Mouse (Mus musculus) c-Kit-negative CD71-positive TER-119-positive erythroid progenitor cells, embryonic 14.5 days (primary cell): ENCODE measurements around the gene Wdr20.

Experiments used
- DNase-seq: peaks from one replicate; pipeline ENCODE4 v3.0.0-alpha.2; 2013; ENCODE audit warnings: low read depth, low spot score

Wdr20 gene

DNA sequence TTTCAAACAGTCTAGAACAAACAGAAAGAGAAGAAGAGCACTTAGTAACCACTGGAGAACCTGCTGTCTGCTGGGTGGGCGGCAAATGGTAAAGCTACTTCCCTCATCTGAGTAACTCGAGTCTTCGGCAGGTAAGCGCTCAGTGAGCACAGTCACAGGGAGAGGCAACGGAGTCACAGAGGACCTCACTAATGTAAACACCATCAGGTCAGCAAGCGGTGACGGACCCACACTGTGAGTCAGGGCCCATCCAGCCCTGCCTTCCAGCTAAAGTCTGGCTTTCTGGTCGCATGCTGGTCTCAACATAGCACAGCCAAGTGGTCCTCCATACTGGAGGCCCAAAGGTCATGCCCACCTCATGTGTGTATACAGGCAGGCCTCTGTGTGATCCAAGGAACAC is 81.6 kb downstream of the Wdr20 start:
- DNase-seq, result no peak

DNA sequence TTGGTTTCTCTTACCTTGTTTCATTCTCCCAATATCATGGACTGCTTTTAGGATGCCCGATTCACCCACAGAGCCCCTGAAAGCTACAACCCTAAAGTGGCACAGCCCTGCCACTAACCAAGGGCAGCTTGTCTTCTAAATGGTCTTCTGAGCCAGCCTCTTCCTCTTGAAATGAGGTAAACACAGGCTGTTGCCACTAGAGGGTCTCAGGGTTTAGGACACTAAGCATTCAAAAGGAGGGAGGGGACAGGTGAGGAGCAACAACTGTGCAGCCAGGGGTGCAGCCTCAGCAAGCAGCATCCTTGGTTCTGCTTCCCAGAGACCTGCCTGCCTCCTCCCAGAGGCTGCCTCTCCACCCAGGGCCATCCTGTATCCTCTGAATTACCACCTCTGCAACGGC is 84.0 kb downstream of the Wdr20 start:
- DNase-seq, result no peak

DNA sequence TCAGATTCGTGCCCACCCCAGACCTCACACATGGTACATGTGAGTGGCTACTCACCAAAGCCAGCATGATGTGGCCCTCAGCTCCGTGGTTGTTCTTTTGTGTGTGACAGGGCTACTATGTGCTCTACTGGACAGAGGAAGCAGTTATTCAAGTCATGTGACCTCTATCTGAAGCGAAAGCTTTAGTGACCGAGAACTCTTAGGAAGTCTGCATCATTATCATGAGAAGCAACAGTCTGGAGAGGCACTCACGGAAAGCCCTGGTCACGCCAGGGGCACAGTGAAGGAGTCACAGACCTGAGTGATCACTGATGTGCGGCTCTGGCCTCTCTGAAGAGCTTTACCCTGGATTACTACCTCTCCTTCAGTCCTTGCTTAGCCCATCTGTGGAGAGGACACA is 84.6 kb downstream of the Wdr20 start:
- DNase-seq, result no peak

DNA sequence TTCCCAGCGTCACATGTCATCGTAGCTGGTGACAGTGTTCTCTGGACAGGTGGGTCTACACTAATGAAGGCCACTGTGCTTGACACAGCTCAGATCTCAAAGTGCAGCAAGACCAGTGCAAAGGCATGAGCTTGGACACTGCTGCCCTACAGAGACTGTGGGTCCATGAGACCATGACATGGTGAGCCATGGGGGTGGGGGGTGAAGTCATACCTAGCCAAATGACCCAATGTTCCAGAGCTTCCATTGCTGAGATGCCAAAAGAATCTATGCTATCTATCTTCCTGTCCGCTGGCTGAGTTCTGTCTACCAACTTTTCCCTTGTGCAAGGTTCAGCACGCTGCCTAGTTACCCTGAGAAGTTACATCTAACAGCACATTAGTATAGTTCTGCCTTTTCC is 91.2 kb downstream of the Wdr20 start:
- DNase-seq, result no peak

DNA sequence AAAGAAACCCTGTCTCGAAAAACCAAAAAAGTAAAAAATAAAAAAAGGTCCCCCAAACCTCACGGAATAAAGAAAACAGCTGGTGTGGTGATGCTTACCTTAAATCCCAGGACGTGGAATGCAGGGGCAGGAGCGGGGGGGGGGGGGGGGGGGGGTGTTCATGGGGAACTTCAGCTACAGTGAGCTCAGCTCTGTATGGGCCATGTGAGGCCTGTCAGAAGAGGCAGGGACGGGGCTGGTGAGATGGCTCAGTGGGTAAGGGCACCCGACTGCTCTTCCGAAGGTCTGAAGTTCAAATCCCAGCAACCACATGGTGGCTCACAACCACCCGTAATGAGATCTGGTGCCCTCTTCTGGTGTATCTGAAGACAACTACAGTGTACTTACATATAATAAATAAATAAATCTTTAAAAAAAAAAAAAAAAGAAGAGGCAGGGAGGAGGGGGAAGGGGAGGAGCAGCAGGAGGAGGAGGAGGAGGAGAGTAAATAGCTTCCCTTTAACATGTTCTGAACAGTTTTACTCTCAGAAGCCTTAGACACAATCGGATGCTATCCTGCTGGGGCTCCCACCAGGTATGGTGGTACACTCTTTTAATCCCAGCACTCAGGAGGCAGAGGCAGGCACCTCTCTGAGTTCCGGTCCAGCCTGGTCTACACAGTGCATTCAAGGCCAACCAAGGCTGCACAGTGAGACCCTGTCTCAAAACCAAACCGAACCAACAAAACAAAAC is 92.7 kb downstream of the Wdr20 start:
- no peak for DNase-seq

DNA sequence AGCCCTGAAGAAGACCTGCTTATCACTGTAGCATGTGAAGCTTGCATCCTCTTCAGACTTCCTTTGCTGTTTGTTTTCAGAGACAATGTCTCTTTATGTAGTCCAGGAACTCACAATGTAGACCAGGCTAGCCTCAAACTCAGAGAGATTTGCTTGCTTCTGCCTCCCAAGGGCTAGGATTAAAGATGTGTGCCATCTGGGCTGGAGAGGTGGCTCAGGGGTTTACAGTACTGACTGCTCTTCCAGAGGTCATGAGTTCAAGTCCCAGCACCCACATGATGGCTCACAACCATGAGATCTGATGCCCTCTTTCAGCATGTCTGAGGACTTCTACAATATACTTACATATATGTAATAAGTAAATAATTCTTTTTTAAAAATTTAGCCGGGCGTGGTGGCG is 97.4 kb downstream of the Wdr20 start:
- no peak for DNase-seq

DNA sequence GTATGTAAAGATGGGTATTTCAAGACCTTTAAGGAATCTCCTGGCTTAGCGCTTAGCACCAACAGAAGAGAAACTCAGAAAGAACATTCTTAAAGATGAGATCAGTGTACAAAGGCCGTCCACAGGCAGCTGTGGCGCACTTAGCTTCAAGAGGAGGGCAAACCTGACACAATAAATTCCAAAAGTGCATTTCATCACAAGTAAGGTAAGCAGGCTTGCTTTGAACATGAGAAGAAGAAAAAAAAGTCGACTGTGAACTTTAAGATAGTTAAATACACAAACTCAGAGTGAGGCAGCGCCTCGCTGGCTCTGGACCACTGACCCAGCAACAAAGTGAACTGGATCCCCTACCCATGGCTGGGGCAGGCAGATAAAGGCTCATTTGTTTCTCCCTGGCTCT is 99.0 kb downstream of the Wdr20 start:
- no peak for DNase-seq

DNA sequence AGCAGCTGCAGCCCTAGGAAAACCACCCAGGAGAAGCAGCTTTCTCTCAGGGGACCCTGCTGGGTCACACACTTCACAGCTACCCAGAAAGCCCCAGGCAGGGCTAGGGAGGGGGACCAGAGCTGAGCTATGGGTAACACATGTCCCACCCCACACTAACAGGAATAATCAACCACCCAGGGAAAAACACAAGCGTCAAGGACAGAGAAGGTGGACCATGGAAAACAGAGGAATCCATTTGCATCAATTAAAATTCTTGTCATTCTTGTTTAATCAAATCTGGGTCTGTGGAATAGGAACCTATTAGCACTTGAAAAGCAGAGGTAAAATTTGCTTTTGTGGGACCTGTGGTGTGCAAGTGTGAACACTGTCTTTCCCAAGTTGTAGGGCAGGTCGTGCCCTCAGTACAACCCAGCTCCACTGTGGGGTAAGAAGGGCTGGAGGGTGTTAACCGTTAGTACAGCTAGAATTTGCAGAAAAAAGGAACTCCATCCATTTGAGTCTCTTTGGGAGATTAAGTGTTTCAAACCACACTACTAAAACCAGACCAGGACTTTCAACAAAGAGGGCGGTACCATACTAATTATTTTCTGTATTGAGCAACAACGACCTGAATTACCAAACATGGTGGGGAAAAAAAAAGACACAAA is 99.6 kb downstream of the Wdr20 start:
- DNase-seq, result no peak

DNA sequence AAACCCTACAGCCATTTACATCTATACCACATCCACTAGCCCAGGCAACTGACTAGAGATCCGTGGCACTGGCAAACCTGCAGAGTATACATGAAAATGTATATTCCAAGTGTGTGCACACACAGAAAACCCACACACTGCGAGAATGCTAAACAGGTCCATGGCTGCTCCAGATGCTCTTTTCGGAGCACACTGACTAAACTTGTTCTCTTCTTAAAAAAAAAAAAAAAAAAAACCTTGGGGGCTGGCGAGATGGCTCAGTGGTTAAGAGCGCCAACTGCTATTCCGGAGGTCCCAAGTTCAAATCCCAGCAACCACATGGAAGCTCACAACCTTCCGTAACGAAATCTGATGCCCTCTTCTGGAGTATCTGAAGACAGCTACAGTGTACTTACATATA is 100.1 kb downstream of the Wdr20 start:
- DNase-seq, result no peak

DNA sequence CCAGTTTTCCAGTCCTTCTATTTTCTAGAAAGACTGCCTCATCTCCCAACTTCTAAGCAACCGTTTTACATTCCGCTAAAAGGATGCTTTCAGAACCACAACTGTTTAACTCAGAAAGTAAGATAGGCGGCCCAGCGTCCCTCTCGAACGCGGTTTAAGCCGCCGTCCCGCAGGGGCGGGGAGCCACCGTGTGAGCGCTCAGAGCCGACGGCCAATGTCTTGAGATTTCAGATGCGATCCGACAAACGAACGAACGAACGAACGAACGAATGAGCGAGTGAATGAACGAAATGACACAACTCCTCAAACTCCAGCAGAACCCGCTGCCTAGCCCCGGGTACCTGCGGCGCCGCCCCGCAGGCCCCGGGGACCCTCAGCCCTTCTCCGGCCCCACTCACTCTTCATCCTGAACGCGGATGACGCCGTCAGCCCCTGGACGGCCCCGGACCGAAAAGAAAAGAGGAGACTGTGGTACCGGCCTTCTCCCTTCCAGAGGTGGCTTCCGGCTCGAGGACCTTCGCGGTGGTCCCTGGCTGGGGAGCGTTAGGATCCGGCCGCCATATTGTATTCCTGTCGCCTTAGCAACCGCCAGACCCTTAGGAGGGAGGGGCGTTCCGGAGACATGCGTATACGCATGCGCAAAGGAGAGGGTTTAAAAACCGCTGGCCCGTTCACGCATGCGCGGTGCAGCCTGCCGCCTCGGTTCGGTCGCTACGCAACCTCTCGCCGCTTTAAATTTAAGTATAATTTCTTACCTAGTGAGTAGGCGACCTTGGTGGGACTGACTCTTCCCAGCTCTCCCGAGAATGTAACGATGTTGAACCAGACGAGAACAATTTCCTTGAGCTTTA is 102.8 kb downstream of the Wdr20 start, which contains the start of gene Mok:
TSS of gene Mok (minus strand) at position 592 of the 851 bp plus-strand sequence.
- DNase-seq, result peak; percentile 86

DNA sequence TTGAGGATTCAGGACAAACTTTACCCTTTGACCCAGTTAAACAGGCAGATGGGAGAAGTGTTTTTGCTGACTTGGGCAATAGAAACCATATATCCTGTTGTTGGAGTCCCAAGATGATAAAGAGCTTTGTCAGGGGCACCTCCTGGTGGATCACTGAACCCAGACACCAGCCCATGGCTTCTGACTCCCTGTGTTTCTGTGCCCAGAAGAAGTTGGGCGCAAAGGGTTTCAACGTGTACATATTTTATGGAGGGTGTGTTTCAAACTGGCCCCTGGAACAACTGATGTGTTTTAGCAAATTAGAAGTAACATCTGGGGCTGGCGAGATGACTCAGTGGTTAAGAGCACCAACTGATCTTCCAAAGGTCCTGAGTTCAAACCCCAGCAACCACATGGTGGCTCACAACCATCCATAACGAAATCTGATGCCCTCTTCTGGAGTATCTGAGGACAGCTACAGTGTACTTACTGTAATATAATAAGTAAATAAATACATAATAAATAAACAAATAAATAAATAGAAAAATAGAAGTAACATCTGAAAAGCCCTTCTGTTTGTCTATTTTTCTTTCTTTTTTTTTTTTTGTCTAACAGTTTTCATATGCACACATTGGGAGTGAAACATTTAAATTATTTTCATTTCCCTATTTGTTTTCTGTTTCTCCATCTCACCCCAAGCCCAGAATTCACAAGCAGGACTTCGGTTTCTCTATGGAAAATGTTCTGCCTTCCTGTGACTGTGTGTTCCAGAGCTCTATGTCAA is 104.2 kb downstream of the Wdr20 start:
- DNase-seq, result no peak

DNA sequence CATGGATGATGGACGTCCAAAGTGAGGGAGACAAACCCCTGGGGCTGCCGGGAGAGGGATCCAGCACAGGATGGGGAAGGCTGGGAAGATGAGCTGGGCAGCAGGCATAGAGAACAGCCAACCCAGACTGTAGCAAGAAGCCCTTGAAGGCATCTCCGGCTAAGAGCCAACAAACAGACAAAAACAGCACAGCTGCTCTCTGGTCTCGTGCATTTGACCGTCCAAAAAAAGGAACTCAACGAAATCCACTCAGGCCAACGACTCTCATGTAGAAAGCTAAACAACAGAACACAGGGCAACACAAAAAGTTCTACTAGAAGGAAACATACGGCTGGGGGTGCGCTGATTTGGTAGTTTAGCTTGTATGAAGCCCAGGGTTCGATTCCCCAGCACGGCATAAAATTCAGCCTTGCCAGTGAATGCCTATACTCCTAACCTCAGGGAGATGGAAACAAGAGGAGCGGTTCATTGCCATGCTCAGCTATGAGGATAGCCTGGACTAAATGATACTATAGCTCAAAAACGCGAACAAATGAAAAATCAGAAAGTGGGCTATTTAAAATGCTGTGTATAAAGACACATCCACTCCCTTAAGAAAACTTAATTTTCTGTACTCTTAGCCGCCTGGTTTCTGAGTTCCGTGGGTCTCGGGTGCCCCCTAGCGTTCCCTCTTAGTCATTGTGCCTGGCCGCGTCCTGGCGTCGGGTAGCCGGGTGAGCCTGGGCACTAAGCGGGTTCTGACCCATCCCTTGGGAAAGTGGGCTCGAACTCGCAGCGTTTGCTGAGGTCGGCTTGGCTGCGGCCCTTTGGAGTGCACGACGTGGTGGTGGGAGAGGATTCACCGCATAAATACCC is 105.7 kb downstream of the Wdr20 start:
- DNase-seq, result peak; percentile 80

DNA sequence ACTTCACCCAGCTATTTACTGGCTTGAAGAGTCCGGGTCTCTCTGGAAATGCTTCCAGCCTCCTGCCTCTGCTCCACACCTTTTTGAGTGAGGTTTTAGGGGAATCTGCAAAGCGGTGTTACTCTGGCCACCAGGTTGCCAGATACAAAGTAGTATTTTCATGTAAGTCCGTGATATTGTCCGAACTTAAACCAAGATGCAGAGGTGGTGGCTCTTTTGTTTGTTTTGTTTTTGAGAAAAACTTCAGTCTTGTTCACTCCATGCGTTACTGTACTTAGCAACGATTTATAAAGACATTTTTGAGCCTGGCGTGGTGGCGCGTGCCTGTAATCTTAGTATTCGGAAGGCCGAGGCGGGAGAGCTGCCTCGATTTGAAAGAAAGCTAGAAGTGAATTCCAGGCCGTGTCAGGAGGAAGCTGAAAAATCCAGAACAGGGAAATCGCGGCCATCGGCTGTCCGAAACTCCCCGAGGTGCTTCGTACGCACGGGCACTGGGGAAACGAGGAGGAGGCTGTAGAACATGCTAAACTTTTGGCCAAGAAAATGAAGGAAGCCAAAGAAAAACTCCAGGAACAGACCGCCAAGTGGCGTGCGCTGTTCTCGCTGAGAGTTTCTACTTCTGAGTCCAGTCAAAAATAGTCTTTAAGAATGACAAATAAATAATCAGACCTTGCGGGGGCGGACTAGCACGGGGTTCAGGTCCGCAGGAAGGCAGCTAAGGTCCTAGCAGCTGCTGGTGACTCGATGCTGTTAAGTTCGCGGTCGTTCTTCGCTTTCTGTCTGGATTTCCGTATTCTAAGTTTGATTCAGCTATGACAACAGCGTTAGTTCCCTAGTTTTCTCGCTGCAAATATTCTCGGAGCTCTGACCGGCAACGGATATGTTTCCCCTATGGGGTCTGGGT is 106.7 kb downstream of the Wdr20 start:
- DNase-seq, result peak; percentile 33

DNA sequence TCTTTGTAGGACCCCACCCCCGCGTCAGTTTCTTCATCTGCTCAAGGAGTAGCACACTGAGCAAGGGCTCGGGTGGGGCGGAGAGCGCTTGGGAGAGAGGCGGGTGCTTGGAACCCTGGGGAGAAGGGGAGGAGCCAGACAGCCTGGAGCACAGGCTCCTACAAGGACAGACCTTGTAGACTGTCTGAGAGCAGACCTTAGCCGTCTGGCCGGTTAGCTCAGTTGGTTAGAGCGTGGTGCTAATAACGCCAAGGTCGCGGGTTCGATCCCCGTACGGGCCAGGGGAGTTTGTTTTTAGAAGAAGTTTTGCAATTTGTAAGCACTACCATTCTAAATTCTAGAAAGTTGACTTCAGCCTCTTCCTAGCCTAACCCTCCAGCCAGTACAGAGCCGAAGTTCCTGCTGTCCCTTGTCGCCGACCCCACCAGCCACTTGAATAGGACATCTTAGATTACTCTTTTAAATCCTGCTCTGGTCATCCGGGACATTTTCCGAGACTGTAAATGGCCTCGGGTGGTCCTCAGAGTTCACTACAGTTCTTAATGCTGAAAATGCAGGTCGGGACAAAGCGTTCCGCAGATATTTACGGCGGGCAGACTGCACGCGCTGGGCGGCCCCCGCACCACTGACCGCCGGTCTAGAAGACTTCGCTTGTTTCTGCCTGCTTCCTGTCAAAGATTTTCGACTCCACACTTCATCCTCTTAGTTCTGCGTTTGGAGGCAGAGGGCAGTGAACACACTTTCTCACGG is 107.6 kb downstream of the Wdr20 start:
- peak; percentile 96 for DNase-seq

DNA sequence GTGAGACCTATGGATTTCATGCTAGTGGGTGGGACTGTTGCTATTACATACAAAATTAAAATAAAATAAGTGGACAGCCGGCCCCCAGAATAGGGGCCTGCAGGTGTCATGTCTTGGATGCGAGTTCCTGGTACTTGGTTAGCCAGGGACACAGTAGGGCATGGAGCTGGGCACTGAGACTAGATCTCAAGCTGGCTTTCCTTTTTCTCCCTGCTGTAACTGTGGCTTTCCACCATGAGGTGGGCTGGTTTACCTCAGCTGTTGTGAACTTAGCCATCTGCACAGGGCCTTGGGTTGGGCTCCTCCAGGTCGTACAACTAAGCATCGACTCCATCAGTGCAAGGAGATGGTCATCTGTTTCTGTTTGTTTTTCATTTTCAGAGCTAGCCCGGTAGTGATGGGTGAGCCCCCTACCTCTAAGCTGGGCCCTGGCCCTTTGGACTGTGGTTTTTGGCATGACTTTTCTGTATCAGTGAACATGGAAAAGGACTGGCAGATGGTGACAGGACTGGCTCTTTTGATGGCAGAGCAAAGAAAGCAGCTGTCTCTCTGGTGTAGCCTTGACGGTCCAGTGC is 108.5 kb downstream of the Wdr20 start:
- DNase-seq, result no peak

DNA sequence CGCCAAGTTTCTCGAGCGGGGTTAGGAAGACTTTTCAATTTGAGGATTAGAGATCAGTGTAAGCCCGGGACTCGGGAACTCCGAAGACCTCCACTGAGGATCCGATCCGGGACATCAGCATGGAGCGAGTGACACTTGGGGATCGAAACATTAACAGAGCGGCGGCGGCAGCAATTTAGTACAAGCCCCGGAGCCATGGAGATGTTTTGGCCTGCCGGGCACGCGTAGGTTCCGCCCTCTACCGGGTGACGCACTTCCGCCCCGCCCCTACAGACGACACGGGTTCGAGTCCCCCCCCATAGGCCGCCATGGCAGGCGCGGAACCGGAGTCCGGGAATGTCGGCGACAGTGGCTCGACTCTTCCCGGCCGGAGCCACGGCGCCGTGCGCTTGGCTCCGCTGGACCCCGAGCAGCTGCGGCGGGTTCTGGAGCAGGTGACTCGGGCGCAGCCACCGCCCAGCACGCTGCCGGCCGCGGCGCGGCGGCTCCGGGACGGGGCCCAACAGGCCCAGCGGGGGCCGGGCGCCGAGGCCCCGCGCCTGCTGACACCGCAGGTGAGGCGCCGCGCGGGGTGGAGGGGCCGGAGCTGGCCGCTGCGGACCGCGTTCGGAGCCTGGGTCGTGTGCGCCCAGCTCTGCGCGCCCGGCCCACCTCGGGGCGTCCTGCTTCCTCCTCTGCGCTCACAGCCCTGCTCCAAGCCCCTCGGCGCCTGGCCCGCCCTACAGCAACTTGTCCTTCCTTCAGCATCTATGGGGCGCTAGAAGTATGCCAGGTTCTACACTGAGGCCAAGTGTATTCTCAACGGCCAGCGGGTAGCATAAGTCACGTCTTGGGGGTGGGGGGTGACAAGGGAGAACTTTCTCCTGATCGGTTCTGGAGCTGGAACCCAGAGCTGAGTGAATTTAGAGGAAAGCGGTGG is 112.5 kb downstream of the Wdr20 start, which contains the start of gene Zfp839:
TSS of gene Zfp839 (plus strand) at position 244 of the 919 bp plus-strand sequence.
- DNase-seq, result peak; percentile 50

DNA sequence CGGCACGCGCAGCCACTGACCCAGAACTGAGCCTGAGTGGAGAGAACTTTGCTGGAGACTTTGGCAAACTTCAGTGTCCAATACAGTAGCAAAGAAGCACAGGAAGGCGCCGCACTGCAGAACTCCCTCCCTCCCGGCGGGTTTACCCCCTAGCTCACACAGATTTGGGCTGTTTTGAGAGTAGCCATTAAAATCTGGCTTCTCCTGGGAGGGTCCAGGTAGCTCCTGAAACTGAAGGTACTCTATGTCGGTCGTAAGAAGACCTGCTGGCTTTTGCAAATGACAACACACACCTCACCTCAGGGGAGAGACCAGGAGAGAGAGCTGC is 113.1 kb downstream of the Wdr20 start:
- no peak for DNase-seq

DNA sequence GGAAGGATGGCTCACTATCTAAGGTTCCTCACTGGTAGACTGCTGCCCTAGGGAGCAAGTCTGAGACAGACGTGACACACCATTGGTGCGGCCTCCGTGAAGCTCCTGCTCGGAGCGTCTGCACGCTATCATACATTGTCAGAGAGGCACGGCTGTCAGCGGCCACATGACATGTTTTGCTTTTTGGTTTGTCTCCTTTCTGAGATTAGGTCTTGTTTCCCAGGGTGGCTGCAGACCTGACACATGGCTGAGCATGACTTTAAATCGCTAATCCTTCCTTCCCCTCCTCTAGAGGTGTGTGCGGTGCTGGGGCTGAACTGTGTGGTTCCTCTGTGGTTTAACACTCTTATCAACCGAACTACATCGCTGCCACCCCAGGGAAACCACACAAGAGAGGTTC is 113.7 kb downstream of the Wdr20 start:
- DNase-seq, result no peak
